Mouse (Mus musculus): ENCODE results near the gene Gm36028. TPM values are rescaled to one million over a fixed set of nuclear protein-coding genes. Genes with fewer than 3 reads are reported as not detected.

Gene Gm36028
- total RNA-seq, 2 experiments from 2014 or later, result 0.35 TPM; not detected in 1

DNA sequence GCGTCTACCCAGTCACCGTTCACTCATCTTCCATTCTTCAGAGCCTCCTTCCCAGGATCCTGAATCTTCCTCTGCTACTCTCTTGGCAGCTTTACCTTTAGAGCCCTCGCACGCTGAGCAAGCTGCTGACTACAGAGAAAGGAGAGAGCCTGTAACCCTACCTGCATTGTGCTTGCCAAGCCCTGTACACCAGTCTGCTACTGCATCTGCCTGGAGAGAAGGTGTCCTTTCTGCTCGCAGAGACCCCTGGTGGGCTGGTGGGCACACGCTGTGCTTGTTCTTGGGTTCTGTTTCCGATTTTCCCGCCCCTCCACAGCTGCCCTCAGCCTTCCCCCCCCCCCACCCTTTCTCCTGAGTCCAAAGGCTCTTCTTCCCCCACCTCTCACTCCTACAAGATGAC, 53.7 kb downstream of the Gm36028 start:
- DNase-seq, result no peak

DNA sequence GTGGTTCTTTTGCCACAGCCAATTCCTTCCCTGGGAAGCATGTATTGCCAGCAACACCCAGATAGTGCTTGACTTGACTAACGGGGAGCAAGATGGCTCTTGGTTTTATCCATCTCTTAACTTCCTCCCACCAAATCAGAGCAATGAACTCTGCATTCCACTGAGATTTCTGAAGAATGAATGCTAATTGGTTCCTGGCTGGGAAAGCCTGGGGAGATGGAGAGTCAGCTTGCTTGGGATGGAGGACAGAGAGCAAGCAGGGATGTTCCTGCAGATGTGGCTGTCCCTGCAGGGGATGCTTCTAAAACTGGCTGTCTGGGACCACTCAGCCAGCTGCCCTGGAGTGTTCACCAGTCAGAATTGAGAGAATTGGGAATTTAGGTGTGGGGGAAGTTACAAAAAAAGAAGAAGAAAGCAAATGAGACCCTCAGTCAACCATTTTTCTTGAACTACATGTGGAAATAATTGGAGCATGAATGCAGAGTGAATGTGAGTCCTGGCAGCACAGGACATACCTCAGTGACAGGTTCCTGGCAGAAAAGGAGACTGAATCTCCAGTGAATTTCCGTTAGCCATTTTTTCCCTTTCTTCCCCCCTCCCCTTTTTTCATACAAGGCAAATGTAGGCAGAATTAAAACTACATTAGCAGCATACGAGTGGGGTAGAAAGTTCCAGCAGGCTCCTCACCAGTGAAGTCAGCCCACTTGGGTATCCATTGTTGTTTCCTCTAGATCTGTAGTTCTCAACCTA, 55.0 kb downstream of the Gm36028 start:
- DNase-seq, result no peak

DNA sequence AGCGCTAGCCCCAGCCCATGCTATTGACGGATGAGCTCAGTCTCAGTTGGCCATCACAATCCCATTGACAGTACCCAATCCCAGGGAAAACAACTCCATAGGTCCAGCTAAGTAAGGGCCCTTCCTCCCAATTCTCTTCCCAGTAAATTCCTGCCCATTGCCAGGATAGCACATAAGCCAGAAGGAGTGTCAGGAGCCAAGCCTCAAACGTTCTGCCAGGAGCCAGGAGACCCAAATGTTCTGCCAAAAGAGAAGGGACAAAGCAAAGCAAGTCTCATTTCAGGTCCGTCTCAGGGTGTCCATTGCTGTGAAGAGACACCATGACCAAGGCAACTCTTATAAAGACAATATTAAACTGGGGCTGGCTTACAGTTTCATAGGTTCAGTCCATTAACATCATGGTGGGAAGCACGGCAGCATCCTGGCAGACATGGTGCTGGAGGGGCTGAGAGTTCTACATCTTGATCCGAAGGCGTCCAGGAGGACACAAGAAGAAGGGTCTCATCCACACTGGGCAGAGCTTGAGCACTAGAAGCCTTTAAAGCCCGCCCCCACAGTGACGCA, 57.5 kb downstream of the Gm36028 start:
- no peak for DNase-seq

DNA sequence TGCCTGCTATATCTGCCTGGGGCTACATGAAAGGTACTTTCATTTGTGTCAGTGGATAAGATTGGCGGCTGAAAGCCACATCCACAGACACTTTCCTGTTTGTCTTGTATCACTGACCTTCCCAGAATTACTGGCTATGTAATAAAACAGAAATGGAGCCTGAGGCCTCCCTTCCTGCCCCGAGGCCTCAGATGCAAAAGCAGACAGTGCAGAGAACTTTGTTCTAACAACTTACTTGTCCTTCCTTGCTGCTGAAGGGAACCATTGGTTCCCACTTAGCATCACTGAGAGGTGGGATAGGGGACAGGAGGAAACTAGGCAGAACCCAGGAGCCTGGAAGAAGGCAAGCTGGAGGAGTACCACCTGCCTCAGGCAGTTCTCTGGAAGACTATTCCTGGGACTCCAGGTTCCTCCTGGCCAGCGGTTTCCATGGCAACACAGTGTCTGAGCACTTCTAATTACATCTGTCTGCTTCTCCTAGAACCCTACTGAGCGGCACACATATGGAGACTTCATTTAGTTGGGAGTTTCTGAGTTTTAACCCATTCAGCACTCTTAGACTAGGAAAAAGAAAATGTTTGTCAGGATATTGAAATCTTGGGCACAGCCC, 58.2 kb downstream of the Gm36028 start:
- no peak for DNase-seq

DNA sequence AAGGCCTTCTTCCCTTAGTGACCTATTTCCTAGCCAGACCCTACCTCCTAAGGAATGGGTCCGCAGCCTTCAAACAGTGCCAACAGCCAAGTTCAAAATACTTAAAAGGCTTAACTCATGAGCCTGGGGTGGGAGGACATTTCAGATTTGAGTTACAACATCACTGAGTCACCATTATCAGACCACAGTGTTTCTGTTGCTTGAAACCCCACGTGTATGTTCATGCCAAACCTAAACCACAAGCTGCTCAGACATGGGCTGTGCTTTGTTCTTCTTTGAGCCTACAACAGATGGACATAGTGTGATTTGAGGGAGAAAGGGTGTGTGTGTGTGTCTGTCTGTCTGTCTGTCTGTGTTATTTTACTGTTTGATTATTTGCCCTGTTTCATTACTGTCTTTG, 59.8 kb downstream of the Gm36028 start:
- DNase-seq, result no peak

Other genes with a start within 250 kb of the Gm36028 start
- 10 to 100 TPM; 80.4 to 84.0 TPM for gene Ndufb4, start 206.7 kb downstream of the Gm36028 start, total RNA-seq (2021)
- gene Fstl1, start 84.3 kb downstream of the Gm36028 start, total RNA-seq (2021), result 10 to 100 TPM; 32.5 to 34.3 TPM
- 100 to 1,000 TPM; 101 to 108 TPM for gene Lrrc58, start 7.2 kb upstream of the Gm36028 start, total RNA-seq (2021)
- gene Gpr156, start 55.4 kb upstream of the Gm36028 start, total RNA-seq (2021), result under 1 TPM; 0.65 to 0.76 TPM
- 100 to 1,000 TPM; 153 to 155 TPM for gene Gsk3b, start 227.9 kb upstream of the Gm36028 start, total RNA-seq (2021)